Comparison of ENCODE assay signal across 23 mouse cellular contexts in genomic region chr4:103630177-103630576, GRCm38 (mm10). TPM values are rescaled to one million over a fixed set of nuclear protein-coding genes. Genes with fewer than 3 reads are reported as not detected.
DNase-seq lines count a peak whose midpoint lies in the region; ATAC-seq and TF ChIP-seq lines count a peak whose summit lies in the region.
"Had no signal": no experiment of that assay in that cellular context is flagged by ENCODE, and none has a peak within 500 bp of the region (broad histone marks: within the 10 kb centered on the region; RNA-seq: fewer than 3 reads in every experiment).

No protein-coding gene starts in this region.

- H3K27ac ChIP-seq in forebrain, postnatal 0 days (ENCODE audit: low read depth, low read length) = no peak overlapping the region
- H3K27ac ChIP-seq in forebrain, embryonic 14.5 days (ENCODE audit: low read depth, low read length) = no peak overlapping the region
- H3K27ac ChIP-seq: embryonic facial prominence, embryonic 12.5 days; hindbrain, embryonic 10.5 days; hindbrain, embryonic 15.5 days had no signal

- ATAC-seq in forebrain, postnatal 0 days = peak; percentile 48; the same call in 1 of the 2 replicates
- ATAC-seq in forebrain, embryonic 14.5 days = no peak
- ATAC-seq: CD4-positive, CD25-positive, alpha-beta regulatory T cell, adult 4 months; forebrain, embryonic 16.5 days had no signal

- no peak overlapping the region for H3K4me2 ChIP-seq in forebrain, postnatal 0 days (ENCODE audit: low read depth)
- no peak overlapping the region for H3K4me2 ChIP-seq in forebrain, embryonic 14.5 days (ENCODE audit: low read length)
- H3K4me2 ChIP-seq: embryonic facial prominence, embryonic 12.5 days; heart, embryonic 12.5 days; hindbrain, embryonic 15.5 days had no signal

- H3K4me1 ChIP-seq in forebrain, postnatal 0 days (ENCODE audit: insufficient read depth) = no peaks in the 10 kb centered on the region; the same call in 1 of the 2 replicates
- peaks cover 2% of the 10 kb centered on the region; the same call in 1 of the 2 replicates for H3K4me1 ChIP-seq in forebrain, embryonic 14.5 days (ENCODE audit: control insufficient read depth, insufficient read depth, low read length)
- H3K4me1 ChIP-seq: embryonic facial prominence, embryonic 12.5 days; heart, embryonic 12.5 days; hindbrain, embryonic 15.5 days had no signal

- no peaks in the 10 kb centered on the region for H3K36me3 ChIP-seq in forebrain, postnatal 0 days (ENCODE audit: insufficient read depth)
- H3K36me3 ChIP-seq in forebrain, embryonic 14.5 days (ENCODE audit: control insufficient read depth, insufficient read depth, low read length) = no peaks in the 10 kb centered on the region
- H3K36me3 ChIP-seq: embryonic facial prominence, embryonic 12.5 days; G1E; heart, embryonic 12.5 days; hindbrain, embryonic 10.5 days; hindbrain, embryonic 15.5 days had no signal

- WGBS in forebrain, postnatal 0 days = 61% methylated on average over 4 of the region's 4 CpGs
- 82% methylated on average over 4 of the region's 4 CpGs for WGBS in forebrain, embryonic 14.5 days

- no peaks in the 10 kb centered on the region for H3K9me3 ChIP-seq in forebrain, postnatal 0 days (ENCODE audit: low read length)
- no peaks in the 10 kb centered on the region for H3K9me3 ChIP-seq in forebrain, embryonic 14.5 days (replicated peaks; ENCODE audit: control insufficient read depth, low read length)
- H3K9me3 ChIP-seq: embryonic facial prominence, embryonic 12.5 days; hindbrain, embryonic 10.5 days; hindbrain, embryonic 15.5 days had no signal

- DNase-seq in forebrain, postnatal 0 days = peak; percentile 27
- no peak for DNase-seq in forebrain, embryonic 14.5 days (ENCODE audit: low spot score)
- peak; percentile 29 to 71 for DNase-seq in layer of hippocampus, adult 18-20 months (ENCODE audit: low spot score in 2 of 2)
- DNase-seq in layer of hippocampus, postnatal 10 days (ENCODE audit: low spot score in 2 of 2) = no peak
- peak; percentile 46 for DNase-seq in right cerebral cortex, adult 18-20 months
- no peak for DNase-seq in right cerebral cortex, postnatal 4 days
- peak; percentile 53 for DNase-seq in layer of hippocampus, adult 9-11 months
- no peak for DNase-seq in Muller cell, postnatal 12 days (ENCODE audit: inconsistent ontology term)
- DNase-seq: adrenal gland, postnatal 10 days; B cell, adult 2 months; cerebellum, adult 11-12 months; cerebellum, adult 9-10 months; cerebellum, postnatal 25 days; gastrocnemius, postnatal 25 days had no signal

- no peak for TF ChIP-seq CTCF in forebrain, postnatal 0 days (IDR thresholded peaks at IDR 0.05; ENCODE audit: low read depth)

- no peak overlapping the region for H3K4me3 ChIP-seq in forebrain, postnatal 0 days (ENCODE audit: low read depth, low read length)
- no peak overlapping the region for H3K4me3 ChIP-seq in forebrain, embryonic 14.5 days (ENCODE audit: low read depth, low read length)
- H3K4me3 ChIP-seq: embryonic facial prominence, embryonic 12.5 days; heart, embryonic 12.5 days; hindbrain, embryonic 10.5 days; hindbrain, embryonic 15.5 days had no signal

- no peaks in the 10 kb centered on the region for H3K27me3 ChIP-seq in forebrain, postnatal 0 days (ENCODE audit: insufficient read depth, low read length)
- no peaks in the 10 kb centered on the region; the same call in 1 of the 2 replicates for H3K27me3 ChIP-seq in forebrain, embryonic 14.5 days (replicated peaks; ENCODE audit: control insufficient read depth, insufficient read depth, low read length)
- H3K27me3 ChIP-seq: embryonic facial prominence, embryonic 12.5 days; hindbrain, embryonic 15.5 days had no signal

- H3K9ac ChIP-seq in forebrain, postnatal 0 days = no peak overlapping the region
- H3K9ac ChIP-seq in forebrain, embryonic 14.5 days (ENCODE audit: low read length) = no peak overlapping the region
- H3K9ac ChIP-seq: embryonic facial prominence, embryonic 12.5 days; heart, embryonic 12.5 days; hindbrain, embryonic 15.5 days had no signal

RNA-seq across cellular contexts. Expression of gene Dab1, which starts 11.0 kb away (rescaled TPM):
- total RNA-seq in forebrain, postnatal 0 days (2014; rRNA removed) = 61.3 and 64.8 TPM in 2 replicates
- 136 and 141 TPM in 2 replicates for polyA plus RNA-seq in forebrain, postnatal 0 days (2015; fragmentation: Nextera tagmentation; extraction: Ambion mirVana)
- 106 and 137 TPM in 2 replicates for polyA plus RNA-seq in forebrain, embryonic 14.5 days (2014; fragmentation: Nextera tagmentation; extraction: Ambion mirVana)
- 100 to 1,000 TPM; 146 to 158 TPM for total RNA-seq in layer of hippocampus, adult 18-20 months (2021)
- total RNA-seq in layer of hippocampus, postnatal 10 days (2021) = 100 to 1,000 TPM; 147 to 158 TPM
- total RNA-seq: gastrocnemius, adult 18-20 months; granulocyte monocyte progenitor cell, adult 5-6 weeks had no signal
- polyA plus RNA-seq: G1E had no signal

Comparison
In these comparisons a context has a peak if more than half of its experiments do, and no peak if none do; other contexts are left out.
1. DNase-seq: peak in forebrain, postnatal 0 days (single experiment), layer of hippocampus, adult 18-20 months (2 of 2), right cerebral cortex, adult 18-20 months (single experiment) and layer of hippocampus, adult 9-11 months (single experiment); none in forebrain, embryonic 14.5 days (single experiment), layer of hippocampus, postnatal 10 days (0 of 2), right cerebral cortex, postnatal 4 days (single experiment) and Muller cell, postnatal 12 days (single experiment).